Mouse (Mus musculus) kidney, adult 8-10 months (tissue): ENCODE data around the gene Lztr1.

Experiments
- DNase-seq, 2 experiments: peaks; one replicate each; pipeline ENCODE4 v3.0.0; 2022

The Lztr1 gene

GRCm38 (mm10) chr16:17508546-17509239, at the start of gene Lztr1:
Gene Lztr1, plus strand, starts transcription at chr16:17508688.
- DNase-seq, result peak; percentile 83 to 90

- peak in 1 of 2 experiments; percentile 26 for DNase-seq
These were observed 48.2 kb upstream of the Lztr1 start for GRCm38 (mm10) chr16:17460254-17460653.

GRCm38 (mm10) chr16:17461596-17461995, 46.9 kb upstream of the Lztr1 start:
- DNase-seq, result no peak

GRCm38 (mm10) chr16:17463184-17463583, 45.3 kb upstream of the Lztr1 start:
- DNase-seq, result no peak

GRCm38 (mm10) chr16:17466875-17467663, 41.4 kb upstream of the Lztr1 start:
- DNase-seq, result no peak

GRCm38 (mm10) chr16:17472498-17472897, 36.0 kb upstream of the Lztr1 start:
- no peak for DNase-seq

- peak in 1 of 2 experiments; percentile 40 for DNase-seq
These were observed 34.4 kb upstream of the Lztr1 start for GRCm38 (mm10) chr16:17474091-17474490.

- DNase-seq, result no peak
These were observed 33.7 kb upstream of the Lztr1 start for GRCm38 (mm10) chr16:17474761-17475160.

- no peak for DNase-seq
These were observed 33.2 kb upstream of the Lztr1 start for GRCm38 (mm10) chr16:17475326-17475725.

GRCm38 (mm10) chr16:17478331-17478943, 30.1 kb upstream of the Lztr1 start:
- no peak for DNase-seq

- no peak for DNase-seq
These were observed 27.0 kb upstream of the Lztr1 start for GRCm38 (mm10) chr16:17481465-17481864.

- DNase-seq, result peak; percentile 35 to 49
These were observed 22.0 kb upstream of the Lztr1 start for GRCm38 (mm10) chr16:17486505-17486904.

GRCm38 (mm10) chr16:17488478-17489468, 19.7 kb upstream of the Lztr1 start:
- no peak for DNase-seq

- no peak for DNase-seq
These were observed 18.9 kb upstream of the Lztr1 start, which contains the start of gene Aifm3 for GRCm38 (mm10) chr16:17489469-17490111. Gene Aifm3, plus strand, starts transcription at chr16:17489611.

GRCm38 (mm10) chr16:17491154-17491553, 17.3 kb upstream of the Lztr1 start:
- DNase-seq, result no peak

GRCm38 (mm10) chr16:17491896-17492561, 16.5 kb upstream of the Lztr1 start:
- no peak for DNase-seq

GRCm38 (mm10) chr16:17496499-17497305, 11.8 kb upstream of the Lztr1 start:
- peak; percentile 33 to 46 for DNase-seq

- DNase-seq, result no peak
These were observed 9.1 kb upstream of the Lztr1 start for GRCm38 (mm10) chr16:17499249-17499883.

GRCm38 (mm10) chr16:17502681-17503080, 5.8 kb upstream of the Lztr1 start:
- no peak for DNase-seq
